Mouse (Mus musculus) small intestine, adult 2 months (tissue): ENCODE results near the gene Prss45. TPM values are rescaled to one million over a fixed set of nuclear protein-coding genes. Genes with fewer than 3 reads are reported as not detected.

Experiments
- H3K27ac ChIP-seq: fragments of 200-500 bp; 2 replicates; pipeline ENCODE4 v1.5.1; 2012; ENCODE audit warnings: low read depth, low read length, control low read depth, inconsistent platforms; ENCODE audit not compliant: insufficient read depth
- H3K27me3 ChIP-seq: fragments of 200-500 bp; 2 replicates; pipeline ENCODE4 v1.6.1; 2012; ENCODE audit warnings: mild to moderate bottlenecking, moderate library complexity, low read length, inconsistent platforms; ENCODE audit not compliant: control insufficient read depth, insufficient read depth
- H3K36me3 ChIP-seq: fragments of 200-500 bp; 2 replicates; pipeline ENCODE4 v1.6.1; 2012; ENCODE audit warnings: mild to moderate bottlenecking, low read length, control low read depth, inconsistent platforms; ENCODE audit not compliant: control insufficient read depth, insufficient read depth
- H3K4me1 ChIP-seq: fragments of 200-500 bp; 2 replicates; pipeline ENCODE4 v1.6.1; 2012; ENCODE audit warnings: low read length, inconsistent platforms, mixed read lengths; ENCODE audit not compliant: control insufficient read depth, insufficient read depth, insufficient read length
- H3K4me3 ChIP-seq: fragments of 200-500 bp; 2 replicates; pipeline ENCODE4 v1.5.1; 2012; ENCODE audit warnings: low read depth, mild to moderate bottlenecking, control low read depth, inconsistent platforms, low read length, moderate library complexity
- CTCF ChIP-seq: fragments of 200-500 bp; IDR thresholded peaks from 2 replicates; pipeline ENCODE4 v1.5.1; 2012; ENCODE audit warnings: low read depth, mild to moderate bottlenecking, control low read depth, inconsistent platforms, low read length, moderate library complexity, mixed read lengths; ENCODE audit not compliant: insufficient replicate concordance, insufficient read length; ENCODE audit errors: extremely low read depth
- POLR2A ChIP-seq: fragments of 200-500 bp; IDR thresholded peaks from 2 replicates; pipeline ENCODE4 v1.6.1; 2012; ENCODE audit warnings: low read depth, mild to moderate bottlenecking, control low read depth, inconsistent platforms, low read length, moderate library complexity
- WGBS: fragments of 180-500 bp; shearing (Covaris S2); methylation state at CpG from one replicate; pipeline ENCODE4 v1.1.7; 2018; 5-methylcytosine and 5-hydroxymethylcytosine counted together
- polyA plus RNA-seq: library from polyadenylated mRNA; depleted of rRNA; stranded (reverse); fragments of >200 nt; gene quantifications from 2 replicates; pipeline ENCODE4 v1.2.3, GENCODE M21; 2012

Gene Prss45
- polyA plus RNA-seq, 1 experiment, result not detected

GRCm38 (mm10) chr9:110833021-110833420, 1.4 kb upstream of the Prss45 start:
- H3K4me3 ChIP-seq, result no peak overlapping the region
- no peak overlapping the region for H3K27ac ChIP-seq
- H3K27me3 ChIP-seq, result no peaks in the 10 kb centered on the region
- no peaks in the 10 kb centered on the region for H3K4me1 ChIP-seq
- no peaks in the 10 kb centered on the region for H3K36me3 ChIP-seq
- WGBS, result 63% methylated on average over 5 of the region's 5 CpGs
- TF ChIP-seq CTCF, result no peak
- no peak for TF ChIP-seq POLR2A

GRCm38 (mm10) chr9:110834961-110835360, 573 bp downstream of the Prss45 start:
- TF ChIP-seq POLR2A (no peak), CTCF (no peak)

GRCm38 (mm10) chr9:110836112-110836511, 1.7 kb downstream of the Prss45 start:
- H3K27me3 ChIP-seq, result no peaks in the 10 kb centered on the region
- 66% methylated on average over 2 of the region's 2 CpGs for WGBS
- no peaks in the 10 kb centered on the region for H3K36me3 ChIP-seq
- no peaks in the 10 kb centered on the region for H3K4me1 ChIP-seq
- TF ChIP-seq POLR2A, result no peak
- no peak for TF ChIP-seq CTCF
- no peak overlapping the region for H3K4me3 ChIP-seq
- H3K27ac ChIP-seq, result no peak overlapping the region

More at GRCm38 (mm10) chr9:110834961-110835360, 573 bp downstream of the Prss45 start:
- Histone ChIP-seq H3K27me3 (no peaks in the 10 kb centered on the region), H3K4me1 (no peaks in the 10 kb centered on the region), H3K4me3 (no peak overlapping the region), H3K36me3 (no peaks in the 10 kb centered on the region), H3K27ac (no peak overlapping the region)
- 40% methylated on average over 10 of the region's 10 CpGs for WGBS

- WGBS, result 89% methylated on average over 6 of the region's 6 CpGs
- no peaks in the 10 kb centered on the region for H3K27me3 ChIP-seq
- no peak overlapping the region for H3K4me3 ChIP-seq
- H3K36me3 ChIP-seq, result no peaks in the 10 kb centered on the region
- no peak overlapping the region for H3K27ac ChIP-seq
- no peaks in the 10 kb centered on the region for H3K4me1 ChIP-seq
- TF ChIP-seq CTCF, result no peak
- TF ChIP-seq POLR2A, result no peak
Measured at GRCm38 (mm10) chr9:110840905-110841304, 6.5 kb downstream of the Prss45 start.

GRCm38 (mm10) chr9:110841438-110841837, 7.0 kb downstream of the Prss45 start:
- H3K27ac ChIP-seq, result no peak overlapping the region
- TF ChIP-seq CTCF, result no peak
- no peak for TF ChIP-seq POLR2A
- no peaks in the 10 kb centered on the region for H3K27me3 ChIP-seq
- H3K4me1 ChIP-seq, result no peaks in the 10 kb centered on the region
- no peaks in the 10 kb centered on the region for H3K36me3 ChIP-seq
- H3K4me3 ChIP-seq, result no peak overlapping the region
- 37% methylated on average over 2 of the region's 2 CpGs for WGBS

- no peaks in the 10 kb centered on the region for H3K4me1 ChIP-seq
- TF ChIP-seq CTCF (no peak), POLR2A (no peak)
- WGBS, result 73% methylated on average over 10 of the region's 10 CpGs
- H3K27me3 ChIP-seq, result no peaks in the 10 kb centered on the region
- no peak within 1 kb of the TSS for H3K4me3 ChIP-seq
- H3K27ac ChIP-seq, result no peak within 1 kb of the TSS
- H3K36me3 ChIP-seq, result no peaks in the 10 kb centered on the region
Measured at GRCm38 (mm10) chr9:110844206-110844605, 9.8 kb downstream of the Prss45 start, which contains the start of gene Prss46. Gene Prss46 (plus strand): TSS chr9:110844506.

GRCm38 (mm10) chr9:110849162-110849561, 14.8 kb downstream of the Prss45 start:
- 73% methylated on average over 7 of the region's 7 CpGs for WGBS

GRCm38 (mm10) chr9:110855903-110856302, 21.5 kb downstream of the Prss45 start:
- Histone ChIP-seq H3K4me3 (no peak overlapping the region), H3K27me3 (peaks cover 15% of the 10 kb centered on the region), H3K36me3 (no peaks in the 10 kb centered on the region), H3K4me1 (peaks cover 2% of the 10 kb centered on the region; the same call in 1 of the 2 replicates), H3K27ac (no peak overlapping the region)
- TF ChIP-seq CTCF, result no peak
- TF ChIP-seq POLR2A, result no peak
- WGBS, result 38% methylated on average over 7 of the region's 7 CpGs

More at GRCm38 (mm10) chr9:110849162-110849561, 14.8 kb downstream of the Prss45 start:
- Histone ChIP-seq H3K4me3 (no peak overlapping the region), H3K4me1 (no peaks in the 10 kb centered on the region), H3K36me3 (no peaks in the 10 kb centered on the region), H3K27me3 (no peaks in the 10 kb centered on the region), H3K27ac (no peak overlapping the region)
- TF ChIP-seq CTCF (no peak), POLR2A (no peak)
